Mouse (Mus musculus): ENCODE results near the gene Lrriq1. TPM values are rescaled to one million over a fixed set of nuclear protein-coding genes. Genes with fewer than 3 reads are reported as not detected.

The Lrriq1 gene
- polyA plus RNA-seq, 1 experiment from 2014 or later = 0.14 TPM

GRCm38 (mm10) chr10:103108090-103108489 lies 128.0 kb downstream of the Lrriq1 start:
- no peaks in the 10 kb centered on the region for H3K27me3 ChIP-seq (replicated peaks; ENCODE audit: control insufficient read depth, insufficient read depth, low read length)
- H3K4me3 ChIP-seq (ENCODE audit: low read depth, low read length) = no peak overlapping the region
- H3K4me1 ChIP-seq (replicated peaks; ENCODE audit: control insufficient read depth, insufficient read depth, low read length) = no peaks in the 10 kb centered on the region
- WGBS = 79% methylated on average over 2 of the region's 2 CpGs
- H3K27ac ChIP-seq (ENCODE audit: low read depth, low read length) = no peak overlapping the region
- no peak overlapping the region for H3K9ac ChIP-seq (ENCODE audit: low read depth, low read length)
- TF ChIP-seq CTCF (IDR thresholded peaks at IDR 0.05; ENCODE audit: low read depth) = no peak; the same call in 1 of the 2 replicates
- no peak for ATAC-seq
- no peaks in the 10 kb centered on the region for H3K36me3 ChIP-seq (ENCODE audit: control insufficient read depth, insufficient read depth)
- H3K4me2 ChIP-seq (replicated peaks; ENCODE audit: low read depth) = no peak overlapping the region
- H3K9me3 ChIP-seq (ENCODE audit: control insufficient read depth) = no peaks in the 10 kb centered on the region

GRCm38 (mm10) chr10:103086101-103086500 lies 150.0 kb downstream of the Lrriq1 start:
- Histone ChIP-seq H3K36me3 (ENCODE audit: control insufficient read depth, insufficient read depth) (no peaks in the 10 kb centered on the region), H3K9ac (ENCODE audit: low read depth, low read length) (no peak overlapping the region), H3K4me1 (replicated peaks; ENCODE audit: control insufficient read depth, insufficient read depth, low read length) (no peaks in the 10 kb centered on the region), H3K27ac (ENCODE audit: low read depth, low read length) (no peak overlapping the region), H3K4me2 (replicated peaks; ENCODE audit: low read depth) (no peak overlapping the region), H3K27me3 (replicated peaks; ENCODE audit: control insufficient read depth, insufficient read depth, low read length) (no peaks in the 10 kb centered on the region), H3K9me3 (ENCODE audit: control insufficient read depth) (no peaks in the 10 kb centered on the region), H3K4me3 (ENCODE audit: low read depth, low read length) (no peak overlapping the region)
- ATAC-seq = no peak
- WGBS = 46% methylated on average over 1 of the region's 1 CpGs
- TF ChIP-seq CTCF (IDR thresholded peaks at IDR 0.05; ENCODE audit: low read depth) = no peak

- Histone ChIP-seq H3K27me3 (replicated peaks; ENCODE audit: control insufficient read depth, insufficient read depth, low read length) (no peaks in the 10 kb centered on the region), H3K36me3 (ENCODE audit: control insufficient read depth, insufficient read depth) (no peaks in the 10 kb centered on the region), H3K9me3 (ENCODE audit: control insufficient read depth) (no peaks in the 10 kb centered on the region), H3K4me3 (ENCODE audit: low read depth, low read length) (no peak overlapping the region), H3K27ac (ENCODE audit: low read depth, low read length) (no peak overlapping the region), H3K4me1 (replicated peaks; ENCODE audit: control insufficient read depth, insufficient read depth, low read length) (no peaks in the 10 kb centered on the region), H3K9ac (ENCODE audit: low read depth, low read length) (no peak overlapping the region), H3K4me2 (replicated peaks; ENCODE audit: low read depth) (no peak overlapping the region)
- WGBS = 87% methylated on average over 2 of the region's 2 CpGs
- ATAC-seq = no peak
- no peak for TF ChIP-seq CTCF (IDR thresholded peaks at IDR 0.05; ENCODE audit: low read depth)
Observed at GRCm38 (mm10) chr10:103049593-103049992, 186.5 kb downstream of the Lrriq1 start.

- 42% methylated on average over 3 of the region's 3 CpGs for whole genome bisulfite sequencing
- Histone ChIP-seq H3K4me2 (replicated peaks; ENCODE audit: low read depth) (no peak overlapping the region), H3K9ac (ENCODE audit: low read depth, low read length) (no peak overlapping the region), H3K4me3 (ENCODE audit: low read depth, low read length) (no peak overlapping the region), H3K27ac (ENCODE audit: low read depth, low read length) (no peak overlapping the region), H3K9me3 (ENCODE audit: control insufficient read depth) (no peaks in the 10 kb centered on the region), H3K27me3 (replicated peaks; ENCODE audit: control insufficient read depth, insufficient read depth, low read length) (no peaks in the 10 kb centered on the region), H3K36me3 (ENCODE audit: control insufficient read depth, insufficient read depth) (no peaks in the 10 kb centered on the region), H3K4me1 (replicated peaks; ENCODE audit: control insufficient read depth, insufficient read depth, low read length) (no peaks in the 10 kb centered on the region)
- no peak for ATAC-seq
- no peak for TF ChIP-seq CTCF (IDR thresholded peaks at IDR 0.05; ENCODE audit: low read depth)
Observed at GRCm38 (mm10) chr10:103046623-103047022, 189.5 kb downstream of the Lrriq1 start.

GRCm38 (mm10) chr10:103045019-103045418 lies 191.1 kb downstream of the Lrriq1 start:
- no peaks in the 10 kb centered on the region for H3K36me3 ChIP-seq (ENCODE audit: control insufficient read depth, insufficient read depth)
- no peak overlapping the region for H3K4me3 ChIP-seq (ENCODE audit: low read depth, low read length)
- H3K27me3 ChIP-seq (replicated peaks; ENCODE audit: control insufficient read depth, insufficient read depth, low read length) = 0 out of 2 replicates have a peak, but pooled peaks cover 3% of the 10 kb centered on the region
- H3K9me3 ChIP-seq (ENCODE audit: control insufficient read depth) = no peaks in the 10 kb centered on the region
- H3K9ac ChIP-seq (ENCODE audit: low read depth, low read length) = no peak overlapping the region
- no peak overlapping the region for H3K4me2 ChIP-seq (replicated peaks; ENCODE audit: low read depth)
- WGBS = 44% methylated on average over 2 of the region's 2 CpGs
- no peaks in the 10 kb centered on the region for H3K4me1 ChIP-seq (replicated peaks; ENCODE audit: control insufficient read depth, insufficient read depth, low read length)
- no peak for TF ChIP-seq CTCF (IDR thresholded peaks at IDR 0.05; ENCODE audit: low read depth)
- no peak overlapping the region for H3K27ac ChIP-seq (ENCODE audit: low read depth, low read length)
- no peak for ATAC-seq

GRCm38 (mm10) chr10:103035002-103035640 lies 201.0 kb downstream of the Lrriq1 start:
- Histone ChIP-seq H3K36me3 (ENCODE audit: control insufficient read depth, insufficient read depth) (no peaks in the 10 kb centered on the region), H3K27ac (ENCODE audit: low read depth, low read length) (no peak overlapping the region), H3K27me3 (replicated peaks; ENCODE audit: control insufficient read depth, insufficient read depth, low read length) (peaks cover 58% of the 10 kb centered on the region), H3K4me2 (replicated peaks; ENCODE audit: low read depth) (no peak overlapping the region), H3K4me3 (ENCODE audit: low read depth, low read length) (no peak overlapping the region), H3K9ac (ENCODE audit: low read depth, low read length) (no peak overlapping the region), H3K4me1 (replicated peaks; ENCODE audit: control insufficient read depth, insufficient read depth, low read length) (no peaks in the 10 kb centered on the region), H3K9me3 (ENCODE audit: control insufficient read depth) (no peaks in the 10 kb centered on the region)
- no peak for TF ChIP-seq CTCF (IDR thresholded peaks at IDR 0.05; ENCODE audit: low read depth)
- 4% methylated on average over 14 of the region's 14 CpGs for WGBS
- ATAC-seq = no peak

Data from intestine, postnatal 0 days (tissue).